Mouse (Mus musculus) stomach, embryonic 16.5 days (tissue): ENCODE results near the gene Ube3c. TPM values are rescaled to one million over a fixed set of nuclear protein-coding genes. Genes with fewer than 3 reads are reported as not detected.
"Not testable (repeated sequence)": the region's sequence is repeated elsewhere in the genome, so short reads cannot be mapped to it uniquely, and the experiment has no call there.

Experiments
- ATAC-seq: fragments of 200-750 bp; cut with Nextera tagmentation; 2 replicates; pipeline ENCODE4 v1.8.0; 2017; ENCODE audit warnings: moderate number of reproducible peaks, moderate TSS enrichment; ENCODE audit not compliant: insufficient read depth, low FRiP score
- H3K27ac ChIP-seq: fragments of 300-500 bp; sonication (generic); 2 replicates; pipeline ENCODE4 v1.5.1; 2014; ENCODE audit warnings: low read length
- H3K27me3 ChIP-seq: fragments of 300-500 bp; sonication (generic); 2 replicates; pipeline ENCODE4 v1.6.1; 2014; ENCODE audit warnings: low read length, control low read depth, mixed read lengths; ENCODE audit not compliant: control insufficient read depth, insufficient read depth
- H3K36me3 ChIP-seq: fragments of 300-500 bp; sonication (generic); 2 replicates; pipeline ENCODE4 v1.6.1; 2014; ENCODE audit warnings: low read length; ENCODE audit not compliant: control insufficient read depth, insufficient read depth
- H3K4me1 ChIP-seq: fragments of 300-500 bp; sonication (generic); 2 replicates; pipeline ENCODE4 v1.6.1; 2014; ENCODE audit warnings: low read length, control low read depth, mixed read lengths; ENCODE audit not compliant: control insufficient read depth, insufficient read depth
- H3K4me2 ChIP-seq: fragments of 300-500 bp; sonication (generic); 2 replicates; pipeline ENCODE4 v1.6.1; 2014; ENCODE audit warnings: low read depth, low read length, mixed read lengths
- H3K4me3 ChIP-seq: fragments of 300-500 bp; sonication (generic); replicated peaks from 2 replicates; pipeline ENCODE4 v1.5.1; 2014; ENCODE audit warnings: mild to moderate bottlenecking, low read length
- H3K9ac ChIP-seq: fragments of 300-500 bp; sonication (generic); 2 replicates; pipeline ENCODE4 v1.6.1; 2014; ENCODE audit warnings: low read length
- H3K9me3 ChIP-seq: fragments of 300-500 bp; sonication (generic); replicated peaks from 2 replicates; pipeline ENCODE4 v1.6.1; 2016; ENCODE audit warnings: low read length, control low read depth; ENCODE audit not compliant: control insufficient read depth
- WGBS: fragments of 180-500 bp; shearing (Covaris S2); extraction: QIAGEN DNeasy Blood & Tissue Kit; methylation state at CpG from one replicate; pipeline ENCODE4 v1.1.7; 2014; 5-methylcytosine and 5-hydroxymethylcytosine counted together
- polyA plus RNA-seq: library from polyadenylated mRNA; unstranded; fragments of >200 nt; fragmentation: Nextera tagmentation; extraction: Ambion mirVana; gene quantifications from 2 replicates; pipeline ENCODE4 v1.2.1, GENCODE M21; 2015

Ube3c gene
- polyA plus RNA-seq, 1 experiment from 2014 or later: 14.1 TPM

DNA sequence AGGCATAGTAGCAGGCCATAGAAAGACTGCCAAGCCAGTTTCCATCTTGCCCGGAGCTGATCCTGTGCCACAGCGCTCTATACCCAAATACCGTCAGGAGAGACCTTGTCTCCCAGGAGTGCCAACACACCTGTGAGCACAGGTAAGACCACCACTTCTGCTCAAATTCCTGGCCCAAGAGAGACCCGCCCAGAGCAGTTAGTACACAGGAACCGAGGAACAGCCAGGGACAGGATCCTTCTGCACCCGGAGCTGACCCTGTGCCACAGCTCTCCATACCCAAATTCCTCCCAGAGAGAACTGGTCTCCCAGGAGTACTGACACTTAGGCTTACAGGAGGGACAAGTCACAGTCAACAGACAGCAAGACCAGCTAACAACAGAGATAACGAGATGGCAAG lies 23.1 kb downstream of the Ube3c start:
- H3K4me1 ChIP-seq, H3K4me2 ChIP-seq, H3K4me3 ChIP-seq, H3K27ac ChIP-seq, ATAC-seq, H3K27me3 ChIP-seq, H3K9ac ChIP-seq, H3K9me3 ChIP-seq: not testable (repeated sequence)
- WGBS: 95% methylated on average over 7 of the region's 7 CpGs
- H3K36me3 ChIP-seq: peaks cover 28% of the 10 kb centered on the region; the same call in 1 of the 2 replicates

GRCm38 (mm10) chr5:29606546-29606945 lies 37.5 kb downstream of the Ube3c start:
- ATAC-seq: no peak
- H3K9me3 ChIP-seq: no peaks in the 10 kb centered on the region
- H3K9ac ChIP-seq: no peak overlapping the region
- peaks cover 30% of the 10 kb centered on the region for H3K36me3 ChIP-seq
- H3K4me1 ChIP-seq: no peaks in the 10 kb centered on the region
- H3K27ac ChIP-seq: no peak overlapping the region
- no peak overlapping the region for H3K4me2 ChIP-seq
- no peak overlapping the region for H3K4me3 ChIP-seq
- H3K27me3 ChIP-seq: no peaks in the 10 kb centered on the region
- WGBS: 83% methylated on average over 2 of the region's 2 CpGs

DNA sequence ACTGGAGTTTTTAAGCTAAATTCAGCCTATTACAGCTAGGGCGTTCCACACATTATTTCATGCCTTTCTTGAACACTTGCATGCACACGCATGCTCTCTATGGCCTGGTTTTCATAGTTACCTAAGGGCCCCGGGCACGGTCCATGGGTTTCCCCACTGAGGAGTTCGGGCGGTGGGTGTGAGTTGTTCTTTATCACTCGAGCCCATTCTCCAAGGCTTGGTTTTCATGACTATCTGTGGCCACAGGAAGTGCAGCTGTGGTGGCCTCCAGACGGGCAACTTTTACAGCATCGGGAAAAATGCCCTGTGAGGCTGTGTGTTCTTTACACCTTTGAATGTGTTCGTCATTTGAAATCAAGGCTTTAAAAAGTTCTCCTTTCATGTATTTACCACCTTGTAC lies 56.6 kb downstream of the Ube3c start:
- ATAC-seq: no peak
- 84% methylated on average over 10 of the region's 10 CpGs for WGBS
- Histone ChIP-seq H3K27me3 (no peaks in the 10 kb centered on the region), H3K4me2 (no peak overlapping the region), H3K4me1 (no peaks in the 10 kb centered on the region), H3K9ac (no peak overlapping the region), H3K9me3 (no peaks in the 10 kb centered on the region), H3K27ac (no peak overlapping the region), H3K36me3 (peaks cover 3% of the 10 kb centered on the region; the same call in 1 of the 2 replicates), H3K4me3 (no peak overlapping the region)

DNA sequence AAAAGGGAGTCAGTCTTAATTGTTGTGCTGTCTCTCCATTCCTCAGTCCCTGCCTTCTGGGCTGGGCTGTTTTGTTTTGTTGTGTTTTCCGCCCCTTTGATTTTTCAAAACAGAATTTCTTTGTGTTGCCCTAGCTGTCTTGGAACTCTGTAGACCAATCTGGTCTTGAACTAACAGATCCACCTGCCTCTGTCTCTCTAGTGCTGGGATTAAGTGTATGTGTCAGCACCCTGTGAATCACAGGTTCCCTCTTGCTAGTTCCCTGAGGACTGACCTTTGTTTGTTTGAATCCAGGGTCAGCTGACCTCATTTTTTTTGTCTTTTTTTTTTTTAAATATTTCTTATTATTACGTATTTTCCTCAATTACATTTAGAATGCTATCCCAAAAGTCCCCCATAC lies 60.9 kb downstream of the Ube3c start:
- no peak overlapping the region for H3K4me3 ChIP-seq

DNA sequence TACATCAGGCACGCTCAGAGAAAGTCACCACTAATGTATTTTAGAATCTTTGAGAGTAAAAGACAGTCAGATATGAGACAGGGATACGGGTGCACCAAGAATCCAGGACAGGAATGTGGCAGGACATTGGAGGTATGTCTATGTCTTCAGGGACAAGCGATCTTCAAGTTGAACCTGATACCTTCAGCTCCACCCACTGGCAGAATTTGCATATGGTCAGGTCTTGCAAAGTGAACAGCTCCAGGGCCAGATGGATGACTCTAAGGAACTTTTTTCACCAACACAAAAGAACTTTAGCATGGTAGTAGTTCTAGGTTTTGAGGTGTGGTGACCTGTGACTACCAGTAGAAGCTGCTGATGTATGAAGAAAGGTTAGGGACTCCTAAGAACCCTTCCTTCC lies 62.7 kb downstream of the Ube3c start:
- Histone ChIP-seq H3K4me2 (no peak overlapping the region), H3K27me3 (no peaks in the 10 kb centered on the region), H3K9me3 (no peaks in the 10 kb centered on the region), H3K9ac (no peak overlapping the region), H3K36me3 (peaks cover 5% of the 10 kb centered on the region), H3K4me1 (no peaks in the 10 kb centered on the region), H3K4me3 (no peak overlapping the region), H3K27ac (no peak overlapping the region)
- ATAC-seq: no peak
- 70% methylated on average over 3 of the region's 3 CpGs for WGBS

More for the DNA sequence above, 60.9 kb downstream of the Ube3c start:
- WGBS: 92% methylated on average over 2 of the region's 2 CpGs
- ATAC-seq: no peak
- Histone ChIP-seq H3K9me3 (no peaks in the 10 kb centered on the region), H3K4me2 (no peak overlapping the region), H3K9ac (no peak overlapping the region), H3K27ac (no peak overlapping the region), H3K27me3 (no peaks in the 10 kb centered on the region), H3K36me3 (peaks cover 5% of the 10 kb centered on the region), H3K4me1 (no peaks in the 10 kb centered on the region)

GRCm38 (mm10) chr5:29636298-29636697 lies 67.3 kb downstream of the Ube3c start:
- Histone ChIP-seq H3K27me3 (no peaks in the 10 kb centered on the region), H3K4me3 (no peak overlapping the region), H3K27ac (no peak overlapping the region), H3K4me1 (no peaks in the 10 kb centered on the region), H3K36me3 (peaks cover 18% of the 10 kb centered on the region), H3K9me3 (no peaks in the 10 kb centered on the region), H3K4me2 (no peak overlapping the region), H3K9ac (no peak overlapping the region)
- ATAC-seq: no peak

DNA sequence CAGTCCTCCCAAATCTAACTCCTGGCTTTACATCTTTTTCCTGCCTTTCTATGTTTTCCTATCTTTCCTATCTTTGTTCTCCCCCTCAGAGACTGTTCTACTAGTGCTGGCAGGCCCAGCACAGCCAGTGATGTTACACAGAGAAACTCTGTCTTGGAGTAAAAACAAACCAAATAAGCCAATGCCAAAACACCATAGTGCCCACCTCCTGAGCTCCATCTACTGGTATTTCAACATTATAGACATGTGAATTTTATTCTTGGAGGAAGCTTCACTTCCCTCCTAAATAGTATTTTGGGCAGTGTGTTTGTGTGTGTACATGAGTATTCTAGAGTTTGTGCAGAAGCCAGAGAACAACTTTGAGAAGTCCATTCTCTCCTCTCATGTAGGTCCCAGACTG lies 67.8 kb downstream of the Ube3c start:
- no peaks in the 10 kb centered on the region for H3K27me3 ChIP-seq
- H3K27ac ChIP-seq: no peak overlapping the region
- no peaks in the 10 kb centered on the region for H3K4me1 ChIP-seq
- no peak overlapping the region for H3K9ac ChIP-seq
- H3K4me2 ChIP-seq: no peak overlapping the region
- no peak for ATAC-seq
- peaks cover 18% of the 10 kb centered on the region for H3K36me3 ChIP-seq
- no peaks in the 10 kb centered on the region for H3K9me3 ChIP-seq
- H3K4me3 ChIP-seq: no peak overlapping the region

GRCm38 (mm10) chr5:29641124-29641884 lies 72.3 kb downstream of the Ube3c start:
- Histone ChIP-seq H3K36me3 (peaks cover 16% of the 10 kb centered on the region), H3K9ac (no peak overlapping the region), H3K27me3 (no peaks in the 10 kb centered on the region), H3K4me3 (no peak overlapping the region), H3K4me1 (no peaks in the 10 kb centered on the region), H3K9me3 (no peaks in the 10 kb centered on the region), H3K27ac (no peak overlapping the region), H3K4me2 (no peak overlapping the region)
- ATAC-seq: no peak
- 80% methylated on average over 7 of the region's 7 CpGs for WGBS

DNA sequence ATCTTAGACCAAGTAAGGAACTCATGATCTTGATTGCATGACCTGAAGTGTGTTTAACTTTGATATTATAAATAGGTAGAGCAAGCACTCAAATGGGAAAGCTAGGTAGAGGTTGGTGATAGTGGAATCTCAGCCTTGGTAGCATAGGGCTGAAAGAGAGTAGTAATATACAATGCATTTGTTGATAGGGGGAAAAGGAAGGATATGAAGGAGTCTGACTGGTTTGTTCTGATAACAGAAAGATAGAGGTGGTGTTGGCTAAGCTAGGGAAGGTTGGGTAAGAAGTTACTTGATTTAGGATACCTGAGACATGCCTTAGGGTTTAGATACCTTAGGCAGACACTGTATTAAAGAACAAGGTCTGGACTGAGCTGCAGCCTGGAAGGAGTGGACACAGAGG lies 82.7 kb downstream of the Ube3c start:
- ATAC-seq: no peak
- no peak overlapping the region for H3K27ac ChIP-seq
- H3K4me2 ChIP-seq: no peak overlapping the region
- H3K9me3 ChIP-seq: no peaks in the 10 kb centered on the region
- no peaks in the 10 kb centered on the region for H3K27me3 ChIP-seq
- H3K4me3 ChIP-seq: no peak overlapping the region
- no peak overlapping the region for H3K9ac ChIP-seq
- H3K36me3 ChIP-seq: peaks cover 11% of the 10 kb centered on the region
- no peaks in the 10 kb centered on the region for H3K4me1 ChIP-seq
